Mouse (Mus musculus) hindlimb bud, embryonic 11.5 days (tissue): Measurements from ENCODE around the gene Gpc5.
A peak's percentile ranks its signal among the peaks of the same experiment; 100 is the strongest.

ENCODE experiments used
- DNase-seq: peaks from one replicate; pipeline ENCODE4 v3.0.0-alpha.2; 2012; ENCODE audit warnings: low read depth, low spot score; ENCODE audit errors: extremely low spot score

Gpc5 gene

DNA sequence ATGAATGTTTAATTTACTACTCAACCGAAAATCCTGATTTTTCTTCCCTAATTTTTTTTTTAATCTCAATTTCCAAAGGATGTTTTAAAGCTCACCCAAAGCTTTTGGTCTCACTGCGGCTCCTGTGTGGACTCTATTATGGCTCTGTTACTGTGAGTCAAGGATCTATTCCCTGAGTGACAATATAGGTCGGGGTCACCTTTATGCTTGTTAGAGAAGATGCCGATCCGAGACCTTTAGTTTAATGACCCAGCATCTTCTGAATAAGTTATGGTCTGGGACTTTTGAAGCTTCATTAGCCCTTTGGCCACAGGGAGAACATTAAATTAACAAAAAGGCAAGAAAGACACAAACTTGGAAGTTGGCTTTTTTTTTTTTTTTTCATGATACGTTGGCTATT is 408.8 kb downstream of the Gpc5 start:
- DNase-seq, result no peak

DNA sequence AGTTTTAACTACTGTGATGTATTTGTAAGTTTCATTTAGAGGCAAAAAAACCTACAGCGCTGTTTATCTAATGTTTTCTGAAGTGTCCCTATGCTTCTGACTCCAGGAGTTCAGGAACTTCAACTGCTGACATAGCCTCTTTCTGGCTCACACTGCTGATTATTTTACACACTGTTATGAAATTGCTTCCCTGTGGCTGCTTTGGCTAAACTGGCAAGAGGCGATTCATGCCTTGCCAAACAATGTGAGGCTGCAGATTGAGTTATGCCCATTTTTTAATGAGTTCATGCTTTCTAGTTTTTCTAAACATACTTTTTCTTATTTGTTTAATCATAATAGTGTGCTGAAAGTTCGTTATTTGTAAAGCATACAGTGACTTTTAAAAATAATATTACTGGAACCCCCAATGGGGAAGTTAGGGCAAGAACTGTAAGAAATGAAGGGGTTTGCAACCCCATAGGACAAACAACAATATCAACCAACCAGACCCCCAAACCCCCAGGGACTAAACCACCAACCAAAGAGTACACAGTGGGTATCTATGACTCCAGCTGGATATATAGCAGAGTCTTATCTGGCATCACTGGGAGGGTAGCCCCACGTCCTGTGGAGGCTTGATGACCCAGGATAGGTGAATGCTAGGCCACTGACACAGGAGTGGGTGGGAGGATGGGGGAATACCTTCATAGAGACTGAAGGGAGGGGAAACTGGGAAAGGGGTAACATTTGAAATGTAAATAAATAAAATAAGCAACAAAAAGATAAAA is 454.7 kb downstream of the Gpc5 start:
- DNase-seq, result no peak

DNA sequence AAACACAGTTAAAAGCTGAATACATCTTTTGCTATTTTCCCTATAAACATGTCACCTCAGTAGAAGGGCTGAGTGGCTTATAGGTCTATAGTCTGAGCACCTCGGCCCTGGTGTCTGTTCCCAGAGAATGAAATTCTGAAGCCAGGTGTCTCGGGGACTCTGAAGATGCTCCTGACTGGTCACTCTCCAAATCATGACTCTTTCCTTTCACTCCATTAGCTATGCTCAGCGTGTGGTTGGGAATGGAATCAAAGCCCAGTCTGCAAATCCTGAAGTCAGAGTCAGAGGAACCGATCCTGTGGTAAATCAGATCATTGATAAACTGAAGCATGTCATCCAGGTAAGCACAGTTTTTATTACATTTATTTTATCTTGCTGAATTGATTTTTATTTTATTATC is 460.0 kb downstream of the Gpc5 start:
- no peak for DNase-seq

DNA sequence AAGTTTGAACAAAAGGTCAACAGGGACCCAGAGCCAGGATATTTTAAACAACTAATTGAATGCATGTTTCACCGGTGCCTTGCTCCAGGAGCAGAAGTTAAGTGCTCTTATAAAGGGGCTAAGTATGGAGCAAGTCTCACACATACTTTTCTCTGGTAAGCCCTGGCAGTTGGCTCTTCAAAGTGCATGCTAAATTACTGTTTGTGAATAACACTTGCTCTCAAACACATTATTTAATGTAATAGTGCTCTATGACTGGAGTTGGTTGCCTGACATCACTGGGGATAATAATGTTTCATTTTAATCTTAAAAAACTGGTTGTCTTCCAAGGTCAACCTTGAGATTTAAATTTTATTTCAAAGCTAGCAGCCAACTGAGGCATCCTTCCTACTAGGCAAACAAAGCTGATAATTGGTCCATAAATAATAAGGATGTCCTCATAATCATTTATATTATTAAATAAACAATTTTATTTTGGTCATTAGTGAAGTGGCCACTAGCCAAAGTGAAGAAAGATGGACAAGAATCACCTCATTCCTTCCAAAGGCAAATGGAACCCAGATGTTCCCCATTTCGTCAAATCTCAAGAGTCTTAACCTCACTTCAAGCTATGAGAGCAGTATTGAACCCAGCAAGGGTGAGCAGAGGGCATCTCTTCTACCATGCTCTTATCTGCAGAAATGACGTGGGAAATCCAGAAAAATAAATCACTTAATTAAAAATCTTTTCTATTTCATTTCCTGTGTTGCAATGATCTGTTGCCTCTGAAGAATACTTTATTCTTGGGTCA is 488.6 kb downstream of the Gpc5 start:
- no peak for DNase-seq

DNA sequence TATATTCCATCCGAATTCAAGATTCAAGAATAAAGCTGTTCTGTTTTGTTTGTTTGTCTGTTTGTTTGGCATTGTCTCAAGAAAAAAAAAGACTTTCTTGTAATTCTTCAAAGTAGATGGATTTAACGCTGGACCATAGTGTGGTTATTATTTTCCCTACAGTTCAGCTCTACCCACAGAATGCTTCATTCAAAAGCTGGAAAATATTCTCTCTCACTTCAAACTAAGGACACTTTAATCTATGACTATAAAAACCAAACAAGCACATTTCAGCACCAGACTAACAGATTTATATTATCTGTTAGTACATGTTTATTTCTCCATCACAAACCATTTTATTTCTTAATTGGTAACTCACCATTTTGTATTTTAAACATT is 489.2 kb downstream of the Gpc5 start:
- no peak for DNase-seq

DNA sequence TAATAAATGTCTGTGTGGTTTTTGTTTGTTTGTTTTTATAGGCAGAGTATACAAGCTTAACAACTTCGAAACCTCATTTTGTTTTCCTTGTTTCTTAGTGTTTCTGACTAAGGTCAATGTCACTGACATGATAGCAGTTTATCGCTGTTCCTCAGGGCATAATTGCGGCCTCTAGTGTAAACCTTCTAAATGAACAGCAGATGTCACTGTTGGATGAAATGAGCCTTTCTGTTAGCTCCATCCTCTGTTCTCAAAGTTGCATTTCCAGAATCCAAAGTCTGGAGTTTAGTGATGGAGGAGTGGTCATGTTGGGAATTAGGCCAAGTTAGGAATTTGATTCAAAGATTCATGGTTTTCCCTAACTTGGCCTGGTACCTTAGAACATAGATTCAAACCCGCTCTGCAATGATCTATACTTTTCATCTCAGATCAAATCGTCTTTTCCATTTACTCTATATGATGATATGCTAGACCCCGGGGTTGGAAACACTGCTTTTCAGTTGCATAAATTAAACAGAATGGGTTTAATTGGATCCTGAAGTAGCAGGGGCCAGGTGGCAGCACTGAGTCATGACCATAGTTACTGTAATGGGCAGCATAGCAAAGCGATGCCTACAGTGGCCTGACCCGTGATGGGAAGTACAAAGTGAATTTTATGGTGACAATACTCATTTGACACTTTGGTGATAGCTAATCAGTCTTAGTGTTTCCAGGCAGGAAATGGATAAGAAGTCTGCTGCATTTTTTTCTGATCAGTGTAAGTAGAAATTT is 508.4 kb downstream of the Gpc5 start:
- DNase-seq, result no peak

DNA sequence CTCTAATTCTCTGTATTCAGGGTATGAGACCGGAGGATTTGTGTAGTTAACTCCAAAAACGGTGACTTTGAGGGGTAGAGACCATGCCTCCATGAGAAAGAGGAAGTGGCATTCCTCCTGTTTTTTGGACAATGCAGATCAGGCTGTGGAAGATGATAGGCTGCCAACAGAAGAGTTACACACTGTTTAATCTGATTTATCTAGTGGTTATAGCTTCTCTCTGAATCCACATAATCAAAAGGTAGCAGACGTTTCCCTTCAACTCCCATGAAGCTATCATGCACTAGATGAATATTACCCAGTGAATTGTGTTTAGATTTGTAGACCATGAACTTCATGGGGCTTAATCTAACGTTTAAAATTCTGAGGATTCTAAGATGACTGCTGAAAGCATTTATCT is 522.1 kb downstream of the Gpc5 start:
- no peak for DNase-seq

DNA sequence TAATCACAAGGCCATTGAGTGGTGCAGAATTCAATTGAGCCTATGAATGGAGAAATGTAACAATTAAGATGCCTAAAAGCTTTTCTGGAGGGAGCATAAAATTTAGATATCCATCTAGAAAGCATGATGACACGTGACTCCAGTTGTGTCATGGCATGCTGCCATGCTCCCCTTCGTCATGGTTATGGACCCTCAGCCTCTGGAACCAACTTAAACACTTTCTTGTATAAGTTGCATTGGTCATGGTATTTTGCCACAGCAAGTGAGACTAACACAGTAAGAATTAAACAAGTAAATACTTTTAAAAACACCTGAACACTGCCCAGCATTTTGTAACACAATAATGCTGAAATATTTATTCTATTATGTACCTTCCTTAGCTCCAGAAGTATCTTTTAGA is 524.3 kb downstream of the Gpc5 start:
- no peak for DNase-seq

DNA sequence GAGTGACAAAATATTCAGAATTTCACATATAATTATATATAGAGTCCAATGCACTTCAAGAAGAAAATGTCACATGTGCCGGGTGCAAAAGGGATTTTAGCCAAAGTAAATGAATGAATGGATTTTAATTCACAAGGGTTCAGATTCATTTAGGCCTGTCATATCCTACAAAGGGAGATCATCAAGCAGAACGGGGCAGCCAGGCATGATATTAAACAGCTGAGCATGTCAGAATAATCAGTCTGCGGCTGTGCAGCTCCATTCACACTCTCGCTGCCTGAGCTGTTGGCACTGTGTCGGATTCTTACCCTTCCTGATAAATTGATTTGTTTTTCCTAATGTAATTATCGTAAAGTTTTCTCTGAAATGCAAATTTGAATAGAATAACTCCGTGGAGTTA is 524.8 kb downstream of the Gpc5 start:
- no peak for DNase-seq

DNA sequence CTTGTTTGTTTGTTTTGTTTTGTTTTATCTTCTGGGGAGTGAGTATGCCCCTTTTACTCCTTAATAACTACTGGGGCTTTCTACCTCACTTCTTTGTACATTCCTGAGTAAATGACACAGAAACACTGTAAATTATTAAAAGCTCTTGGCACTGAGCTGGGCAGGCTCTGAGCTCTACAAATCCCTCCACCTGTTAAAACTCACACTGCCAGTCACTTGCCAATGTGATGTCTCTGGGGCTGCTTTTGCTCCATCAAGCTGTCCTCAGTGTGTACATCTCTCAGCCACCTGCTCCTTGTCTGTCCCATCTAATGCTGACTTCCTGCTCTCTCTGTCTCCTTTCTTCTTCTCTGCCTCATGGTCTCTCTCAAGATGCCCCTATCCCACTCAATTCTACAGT is 528.5 kb downstream of the Gpc5 start:
- no peak for DNase-seq

DNA sequence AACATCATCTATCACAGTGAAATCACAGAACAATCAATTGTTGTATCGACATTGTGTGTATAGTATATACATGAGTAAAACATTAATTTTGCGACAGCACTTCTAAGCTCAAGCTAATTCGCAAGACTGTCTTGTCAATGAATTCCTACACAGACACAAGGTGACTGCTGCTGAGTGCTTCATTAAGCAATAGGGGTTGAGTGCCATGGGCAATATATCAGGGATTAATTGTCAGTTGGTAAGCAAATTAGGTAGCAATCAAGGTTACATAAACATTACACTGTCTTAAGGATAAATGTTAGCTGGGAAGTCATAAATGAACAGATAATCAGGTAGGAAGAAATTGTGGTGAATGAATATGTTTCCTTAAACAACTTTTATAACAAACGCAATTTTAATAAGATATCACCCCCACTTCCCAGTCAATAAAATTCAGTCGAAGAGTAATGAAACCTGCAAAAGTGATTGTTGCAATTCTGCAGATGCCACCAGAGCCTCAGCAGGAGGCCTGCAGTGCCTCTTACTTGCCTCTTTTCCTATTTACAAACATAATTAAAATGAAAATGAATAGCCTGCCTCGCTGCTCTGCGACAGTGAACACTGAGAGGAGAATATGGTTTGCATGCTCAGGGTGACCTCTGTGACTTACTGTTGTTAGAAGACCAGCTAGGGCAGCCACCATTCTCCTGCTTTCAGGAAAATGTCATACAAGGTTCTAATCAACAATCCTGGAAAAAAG is 539.3 kb downstream of the Gpc5 start:
- DNase-seq, result no peak

DNA sequence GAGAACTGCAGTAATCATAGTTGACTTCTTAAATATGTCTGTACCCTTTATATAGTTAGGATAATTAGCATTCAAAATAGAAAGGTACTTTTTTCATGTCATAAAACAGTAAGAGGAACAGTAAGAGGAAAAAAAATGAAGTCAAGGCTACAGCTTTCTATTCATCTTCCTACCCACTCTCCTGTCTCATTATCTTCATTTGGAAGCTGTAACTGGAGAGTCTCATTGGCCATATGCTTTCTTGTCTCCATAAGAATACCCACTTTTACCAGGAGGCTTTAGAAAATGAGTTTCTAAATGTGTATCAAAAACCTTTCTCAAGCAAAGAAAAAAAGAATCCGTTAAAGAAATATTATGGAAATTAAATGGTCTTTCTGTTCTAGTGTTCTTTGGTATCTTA is 541.3 kb downstream of the Gpc5 start:
- DNase-seq, result no peak

DNA sequence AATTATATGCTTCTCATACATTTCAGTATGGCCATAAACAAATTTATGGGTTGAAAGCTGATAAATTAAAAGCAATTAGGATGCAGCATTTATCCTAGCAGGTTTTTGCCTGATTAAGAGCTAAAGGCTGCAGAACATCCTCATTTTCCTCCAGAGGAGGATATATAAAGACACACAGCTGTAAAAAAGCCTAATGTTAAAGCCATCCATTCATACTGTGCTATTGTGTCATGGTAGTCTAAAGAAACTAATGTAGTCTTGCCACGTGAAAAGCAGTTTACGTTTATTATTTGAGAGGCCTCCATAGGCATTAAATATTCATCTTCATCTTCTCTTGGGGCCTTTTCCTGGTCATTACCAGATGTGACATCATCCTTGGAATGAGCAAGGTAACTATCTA is 587.9 kb downstream of the Gpc5 start:
- DNase-seq, result no peak

DNA sequence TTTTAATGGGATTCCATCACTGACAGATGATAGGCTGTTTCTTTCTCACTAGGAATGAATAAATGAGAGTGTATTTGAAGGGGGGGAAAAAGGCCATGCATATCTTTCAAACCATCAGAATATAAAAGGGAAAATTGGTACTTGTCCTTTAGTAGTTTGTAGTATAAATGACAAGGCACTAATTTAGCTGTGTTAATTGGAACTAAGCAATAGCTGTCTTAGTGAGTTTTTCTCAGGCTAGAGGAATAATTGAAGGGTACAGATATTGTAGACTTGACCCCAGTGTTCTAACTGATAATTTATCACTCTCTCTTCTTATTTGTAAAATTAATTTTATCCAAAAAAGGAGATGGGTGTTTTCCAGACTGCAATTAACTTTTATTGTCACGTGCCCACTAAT is 654.0 kb downstream of the Gpc5 start:
- no peak for DNase-seq

DNA sequence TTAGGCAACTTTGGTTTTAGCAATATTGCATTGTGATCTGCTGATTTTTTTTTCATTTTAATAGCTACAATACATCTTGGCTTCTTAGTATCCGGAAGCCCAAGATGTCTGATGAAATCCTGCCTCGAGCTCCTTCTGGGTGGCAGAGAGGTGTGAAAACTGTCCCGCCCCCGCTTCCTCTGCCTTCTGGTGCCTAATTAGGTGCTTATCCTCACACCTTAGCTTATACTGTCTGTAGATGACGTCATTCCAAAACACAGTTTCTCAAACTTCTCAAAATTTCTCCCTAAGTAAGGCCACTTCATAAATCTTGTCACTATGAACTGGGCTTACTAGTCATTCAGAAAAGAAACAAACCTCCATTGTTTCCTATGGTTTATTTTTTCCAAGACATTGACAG is 668.2 kb downstream of the Gpc5 start:
- DNase-seq, result peak; percentile 33

DNA sequence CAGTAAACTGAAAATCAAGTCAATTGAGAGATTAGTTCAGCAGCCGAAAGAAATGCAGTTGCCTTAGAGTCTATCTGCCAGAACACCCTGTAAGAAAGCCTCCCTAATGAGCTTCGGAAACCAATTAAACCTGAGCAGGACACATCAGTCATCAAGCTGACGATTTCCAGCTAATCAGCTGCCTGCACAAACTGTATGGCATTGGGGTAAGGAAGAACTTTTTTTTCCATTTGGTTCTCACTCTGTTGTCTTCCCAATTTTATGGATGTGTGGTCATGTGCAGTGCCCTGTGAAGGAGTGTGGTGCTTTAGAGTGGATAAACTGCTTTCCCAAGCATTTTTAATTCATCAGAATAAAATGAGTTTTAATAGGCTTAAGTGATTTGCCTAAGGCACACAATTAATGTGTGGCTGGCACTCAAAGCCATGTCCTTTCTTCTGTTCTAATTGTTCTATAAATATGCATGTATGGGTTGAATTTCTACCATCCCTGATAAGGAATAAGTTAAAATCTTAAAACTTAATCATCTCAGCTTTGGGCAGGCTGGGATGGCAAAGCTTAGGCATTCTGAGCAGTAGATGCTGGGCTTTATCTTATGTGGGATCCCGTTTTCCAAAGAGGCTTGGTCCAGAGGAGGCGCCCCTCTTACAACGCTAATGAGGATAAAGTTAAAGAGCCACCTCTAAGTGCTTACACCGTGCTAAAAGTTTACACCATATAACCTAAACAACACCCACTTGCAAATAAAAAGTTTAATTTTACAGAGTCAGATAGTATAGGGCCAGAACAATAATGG is 687.6 kb downstream of the Gpc5 start:
- DNase-seq, result no peak

DNA sequence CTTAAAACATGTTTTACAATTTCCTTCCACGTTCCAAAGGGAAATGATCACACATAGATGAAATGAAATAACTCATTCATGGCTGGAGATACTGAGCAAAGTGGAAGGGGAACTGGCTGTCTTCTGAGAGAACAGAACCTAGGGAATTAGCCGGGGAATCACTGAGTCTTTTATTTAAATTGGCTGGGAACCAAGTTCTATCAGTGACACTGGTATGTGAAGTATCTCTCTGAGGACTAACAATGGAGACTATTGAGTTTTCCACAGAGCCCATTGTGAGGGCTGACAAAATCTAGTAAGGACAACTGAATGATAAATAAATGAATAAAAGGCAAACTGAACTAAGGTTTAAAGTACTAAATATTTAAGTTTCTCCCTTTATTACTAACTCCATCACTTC is 712.7 kb downstream of the Gpc5 start:
- DNase-seq, result no peak

DNA sequence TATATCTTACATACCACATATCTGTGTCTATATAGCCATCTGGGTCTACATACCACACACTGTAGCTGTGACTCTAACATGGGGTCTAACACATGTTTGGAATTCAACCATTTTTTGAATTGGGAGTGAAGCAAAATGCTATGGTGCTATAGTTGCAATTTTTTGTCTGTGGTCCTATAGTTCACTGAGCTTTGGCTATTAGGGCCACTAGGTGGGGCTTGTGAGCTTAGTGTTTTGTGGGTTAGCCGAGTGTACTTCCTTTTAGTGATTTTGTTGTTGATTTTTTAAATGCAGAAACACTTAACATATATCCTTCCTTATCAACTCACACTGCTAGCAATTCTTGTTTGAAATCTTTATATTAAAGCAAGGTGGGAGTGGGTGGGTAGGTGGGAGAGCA is 727.0 kb downstream of the Gpc5 start:
- DNase-seq, result peak; percentile 16

DNA sequence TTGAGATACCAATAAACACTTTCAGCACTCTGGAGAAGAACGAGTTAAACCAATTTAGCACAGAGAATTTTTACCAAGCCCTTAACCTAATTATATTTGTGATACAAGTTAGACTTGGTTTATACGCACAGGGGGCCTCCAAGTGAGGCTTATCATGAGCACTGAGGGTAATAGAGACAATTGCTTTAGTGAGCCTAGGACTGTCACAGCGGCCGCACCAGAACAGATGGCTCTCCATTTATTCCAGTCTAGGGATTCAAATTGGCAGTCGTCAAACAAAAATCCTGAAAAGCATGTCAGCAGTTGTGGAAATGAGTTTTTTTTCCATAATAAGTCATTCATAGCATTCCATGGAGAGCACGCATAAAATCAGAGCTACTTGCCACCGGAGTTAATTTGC is 729.6 kb downstream of the Gpc5 start:
- no peak for DNase-seq

DNA sequence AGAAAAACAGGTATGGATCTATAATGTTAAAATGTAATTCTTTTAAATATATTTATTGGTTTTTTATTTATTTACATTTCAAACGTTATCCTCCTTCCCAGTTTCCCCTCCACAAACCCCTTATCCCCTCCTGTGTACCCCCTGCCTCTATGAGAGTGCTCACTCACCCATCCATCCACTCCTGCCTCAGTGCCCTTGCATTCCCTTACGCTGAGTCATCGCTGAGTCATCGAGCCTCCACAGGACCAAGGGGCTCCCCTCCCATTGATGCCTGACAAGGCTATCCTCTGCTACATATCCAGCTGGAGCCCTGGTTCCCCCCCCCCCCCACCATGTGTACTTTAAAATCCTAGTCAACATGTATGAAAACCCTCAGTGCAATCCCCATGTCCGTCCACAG is 738.5 kb downstream of the Gpc5 start:
- no peak for DNase-seq
